Mouse (Mus musculus) embryo, embryonic 10.5 days (tissue): ENCODE measurements at regions not wholly inside any gene's neighbourhood (a gene's known extent, or its start where the extent isn't known, plus 50 kb on each side); places are given as distances from the start of the nearest gene placed in this dataset.

Source experiments
- DNase-seq: peaks from one replicate; pipeline ENCODE4 v3.0.0-alpha.2; 2015; ENCODE audit warnings: low spot score

GRCm38 (mm10) chr6:94336168-94336567, 52.5 kb upstream of the Magi1 start:
- DNase-seq: peak; percentile 81
